Mouse (Mus musculus): Measurements from ENCODE around the gene Ncoa4.
"Not testable (repeated sequence)": the region's sequence is repeated elsewhere in the genome, so short reads cannot be mapped to it uniquely, and the experiment has no call there.

DNA sequence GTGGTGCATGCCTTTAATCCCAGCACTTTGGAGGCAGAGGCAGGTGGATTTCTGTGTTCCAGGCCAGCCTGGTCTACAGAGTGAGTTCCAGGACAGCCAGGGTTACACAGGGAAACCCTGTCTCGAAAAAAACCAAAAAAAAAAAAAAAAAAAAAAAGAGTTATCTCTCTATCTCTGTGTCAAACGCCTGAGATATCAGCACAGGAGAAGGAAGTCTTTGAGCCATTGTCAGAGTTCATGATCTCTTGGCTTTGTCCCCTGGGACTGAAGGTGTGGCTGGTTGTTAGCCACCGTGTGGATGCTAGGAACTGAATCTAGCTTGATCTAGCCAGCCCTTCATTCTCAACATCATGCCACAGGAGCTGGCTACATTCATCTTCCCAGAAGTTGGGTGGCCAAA, 23.2 kb upstream of the Ncoa4 start:
- TF ChIP-seq POLR2A (IDR thresholded peaks at IDR 0.05; ENCODE audit: control insufficient read depth, low read depth, low read length); CTCF (IDR thresholded peaks at IDR 0.05; ENCODE audit: control insufficient read depth, insufficient read depth, insufficient replicate concordance, low read depth, low read length): not testable (repeated sequence)

Data from testis, adult 2 months (tissue).